Mouse (Mus musculus): ENCODE measurements around the gene Snx14. TPM values are rescaled to one million over a fixed set of nuclear protein-coding genes. Genes with fewer than 3 reads are reported as not detected.

Gene Snx14
- polyA plus RNA-seq, 1 experiment = 53.4 TPM

GRCm38 (mm10) chr9:88350317-88350716, 88.4 kb downstream of the Snx14 start:
- DNase-seq (ENCODE audit: extremely low spot score in 1 of 2, low spot score in 1 of 2) = no peak

GRCm38 (mm10) chr9:88348623-88349022, 90.1 kb downstream of the Snx14 start:
- no peak for DNase-seq (ENCODE audit: extremely low spot score in 1 of 2, low spot score in 1 of 2)

- DNase-seq (ENCODE audit: extremely low spot score in 1 of 2, low spot score in 1 of 2) = no peak
These were observed 91.9 kb downstream of the Snx14 start for GRCm38 (mm10) chr9:88346857-88347256.

GRCm38 (mm10) chr9:88344424-88344823, 94.3 kb downstream of the Snx14 start:
- DNase-seq (ENCODE audit: extremely low spot score in 1 of 2, low spot score in 1 of 2) = no peak

- peak; percentile 29 to 57 for DNase-seq (ENCODE audit: extremely low spot score in 1 of 2, low spot score in 1 of 2)
These were observed 96.1 kb downstream of the Snx14 start for GRCm38 (mm10) chr9:88342701-88343100.

- DNase-seq (ENCODE audit: extremely low spot score in 1 of 2, low spot score in 1 of 2) = no peak
These were observed 96.5 kb downstream of the Snx14 start for GRCm38 (mm10) chr9:88342241-88342640.

GRCm38 (mm10) chr9:88340819-88341218, 97.9 kb downstream of the Snx14 start:
- DNase-seq (ENCODE audit: extremely low spot score in 1 of 2, low spot score in 1 of 2) = no peak

GRCm38 (mm10) chr9:88335839-88336238, 102.9 kb downstream of the Snx14 start:
- no peak for DNase-seq (ENCODE audit: extremely low spot score in 1 of 2, low spot score in 1 of 2)

GRCm38 (mm10) chr9:88332447-88332846, 106.3 kb downstream of the Snx14 start:
- DNase-seq (ENCODE audit: extremely low spot score in 1 of 2, low spot score in 1 of 2) = no peak

- DNase-seq (ENCODE audit: extremely low spot score in 1 of 2, low spot score in 1 of 2) = no peak
These were observed 108.4 kb downstream of the Snx14 start for GRCm38 (mm10) chr9:88330316-88330715.

- DNase-seq (ENCODE audit: extremely low spot score in 1 of 2, low spot score in 1 of 2) = no peak
These were observed 109.5 kb downstream of the Snx14 start for GRCm38 (mm10) chr9:88329166-88329748.

GRCm38 (mm10) chr9:88328666-88329065, 110.1 kb downstream of the Snx14 start:
- DNase-seq (ENCODE audit: extremely low spot score in 1 of 2, low spot score in 1 of 2) = no peak

- peak; percentile 41 to 73 for DNase-seq (ENCODE audit: extremely low spot score in 1 of 2, low spot score in 1 of 2)
These were observed 111.5 kb downstream of the Snx14 start, which contains the start of gene Nt5e for GRCm38 (mm10) chr9:88326930-88327901. Gene Nt5e (plus strand): TSS chr9:88327197.

Other genes with a start within 250 kb of the Snx14 start
- gene Nt5e, start 111.8 kb downstream of the Snx14 start, polyA plus RNA-seq (2012; rRNA removed) = 7.5 and 8.5 TPM in 2 replicates
- 0.38 and 0.40 TPM in 2 replicates for gene Gm20537, start 17.7 kb upstream of the Snx14 start, polyA plus RNA-seq (2012; rRNA removed)
- 33.5 and 33.6 TPM in 2 replicates for gene Syncrip, start 43.6 kb upstream of the Snx14 start, polyA plus RNA-seq (2012; rRNA removed)
- gene Zfp949, start 109.1 kb upstream of the Snx14 start, polyA plus RNA-seq (2012; rRNA removed) = 16.4 and 19.2 TPM in 2 replicates
- gene Trim43a, start 141.9 kb upstream of the Snx14 start, polyA plus RNA-seq (2012; rRNA removed) = 0.78 and 1.2 TPM in 2 replicates

Data from frontal cortex, adult 2 months (tissue).